Mouse (Mus musculus) ES-E14 (cell line): Measurements from ENCODE around the gene Fam171a1.

Experiments
- HCFC1 ChIP-seq: IDR thresholded peaks from 2 replicates; pipeline ENCODE4 v1.6.1; 2012; ENCODE audit warnings: low read length, inconsistent platforms, borderline replicate concordance; ENCODE audit not compliant: insufficient read depth
- MAFK ChIP-seq: IDR thresholded peaks from 2 replicates; pipeline ENCODE4 v1.6.1; 2014; ENCODE audit warnings: mild to moderate bottlenecking, low read depth, low read length, inconsistent platforms; ENCODE audit not compliant: insufficient read depth

DNA sequence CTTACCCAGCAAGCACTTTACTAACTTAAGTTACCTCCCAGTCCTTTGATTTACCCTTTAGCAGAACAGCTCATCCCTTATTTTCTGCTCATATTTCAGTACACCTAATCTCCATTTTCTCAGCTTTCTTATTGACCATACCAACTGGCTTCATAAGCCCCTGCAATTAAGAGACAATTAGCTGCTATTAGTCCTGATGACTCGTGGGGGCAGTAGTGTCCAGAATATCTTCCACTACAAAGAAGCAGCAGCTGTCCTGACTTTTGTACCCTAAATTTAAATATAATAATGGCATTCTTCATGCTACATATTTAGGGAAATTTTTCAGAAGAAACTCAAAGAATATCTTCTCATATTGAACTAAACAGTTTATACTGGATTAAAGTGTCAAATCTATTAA, 24.8 kb upstream of the Fam171a1 start:
- TF ChIP-seq HCFC1 (no peak), MAFK (no peak)
